Mouse (Mus musculus) cortical plate, adult 2 months (tissue): ENCODE data around the gene Tm7sf2. TPM values are rescaled to one million over a fixed set of nuclear protein-coding genes. Genes with fewer than 3 reads are reported as not detected.
"Not testable (repeated sequence)": the region's sequence is repeated elsewhere in the genome, so short reads cannot be mapped to it uniquely, and the experiment has no call there.

Experiments
- H3K27ac ChIP-seq: fragments of 200-500 bp; 2 replicates; pipeline ENCODE4 v1.5.1; 2012; ENCODE audit warnings: low read length, control low read depth, inconsistent platforms; ENCODE audit not compliant: insufficient read depth
- H3K4me1 ChIP-seq: fragments of 200-500 bp; 2 replicates; pipeline ENCODE4 v1.6.1; 2011; ENCODE audit warnings: low read length; ENCODE audit not compliant: control insufficient read depth, insufficient read depth
- H3K4me3 ChIP-seq: fragments of 200-500 bp; 2 replicates; pipeline ENCODE4 v1.5.1; 2011; ENCODE audit warnings: mild to moderate bottlenecking, low read length, control low read depth; ENCODE audit not compliant: insufficient read depth
- CTCF ChIP-seq: fragments of 200-500 bp; IDR thresholded peaks from 2 replicates; pipeline ENCODE4 v1.5.1; 2011; ENCODE audit warnings: mild to moderate bottlenecking, control low read depth, low read length; ENCODE audit not compliant: insufficient read depth; ENCODE audit errors: extremely low read depth
- POLR2A ChIP-seq: fragments of 200-500 bp; IDR thresholded peaks from 2 replicates; pipeline ENCODE4 v1.6.1; 2011; ENCODE audit warnings: mild to moderate bottlenecking, low read length, control low read depth; ENCODE audit not compliant: insufficient read depth; ENCODE audit errors: extremely low read depth
- polyA plus RNA-seq: library from polyadenylated mRNA; depleted of rRNA; stranded (reverse); fragments of >200 nt; gene quantifications from 2 replicates; pipeline ENCODE4 v1.2.3, GENCODE M21; 2012

Tm7sf2 gene
- polyA plus RNA-seq, 1 experiment, result 59.3 TPM

GRCm38 (mm10) chr19:6046294-6047153 lies 21.6 kb downstream of the Tm7sf2 start, which contains the start of gene Syvn1:
Gene Syvn1, plus strand, starts transcription at chr19:6046576.
- Histone ChIP-seq H3K4me3 (peak within 1 kb of the TSS; percentile 81), H3K4me1 (peaks cover 6% of the 10 kb centered on the region), H3K27ac (peak within 1 kb of the TSS; percentile 95)
- no peak for TF ChIP-seq CTCF
- peak; percentile 79 for TF ChIP-seq POLR2A

DNA sequence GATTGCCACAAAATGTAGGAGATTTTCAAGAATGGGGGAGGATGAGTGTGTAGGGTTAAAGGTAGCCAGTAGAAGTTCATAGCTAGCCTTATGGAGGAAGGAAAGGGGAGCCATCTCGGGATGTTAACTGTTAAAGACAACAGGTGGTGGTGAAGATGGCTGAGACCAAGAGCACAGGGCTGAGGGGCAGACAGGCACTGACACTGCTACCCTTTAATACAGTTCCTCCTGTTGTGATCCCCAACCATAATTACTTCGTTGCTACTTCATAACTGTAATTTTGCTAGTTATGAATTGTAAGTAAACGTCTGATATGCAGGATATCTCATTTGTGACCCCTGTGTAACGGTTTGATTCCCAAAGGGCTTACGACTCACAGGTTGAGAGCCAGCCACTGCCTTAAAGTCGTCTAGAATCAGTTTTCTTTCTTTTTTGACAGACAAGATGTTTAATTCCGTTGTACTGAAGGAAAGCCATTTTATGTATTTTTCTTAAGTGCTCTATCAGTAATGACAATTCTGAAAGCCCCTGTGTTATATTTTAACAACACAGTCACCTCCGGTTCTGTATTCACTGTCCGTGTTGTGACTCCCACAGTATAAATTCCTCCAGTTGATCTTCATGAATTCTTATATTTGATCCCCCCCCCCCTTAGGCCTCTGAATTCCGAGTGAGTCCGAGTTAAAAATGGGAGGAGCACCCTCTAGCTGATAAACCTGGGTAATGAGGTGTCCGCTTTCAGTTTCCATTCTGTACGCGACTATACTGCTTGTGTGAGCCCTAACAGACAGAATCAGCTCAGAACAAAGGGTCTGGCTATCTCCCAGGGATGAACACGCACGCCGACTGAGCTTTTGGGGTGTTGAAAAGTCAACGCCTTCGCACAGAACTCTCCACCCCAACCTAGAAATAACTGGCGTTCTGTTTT lies 22.5 kb downstream of the Tm7sf2 start:
- peaks cover 6% of the 10 kb centered on the region for H3K4me1 ChIP-seq
- peak overlapping the region; percentile 95 for H3K27ac ChIP-seq
- H3K4me3 ChIP-seq, result peak overlapping the region; percentile 81
- TF ChIP-seq POLR2A (no peak), CTCF (no peak)

- not testable (repeated sequence) for H3K27ac ChIP-seq, H3K4me1 ChIP-seq, H3K4me3 ChIP-seq
These were observed 24.1 kb downstream of the Tm7sf2 start for GRCm38 (mm10) chr19:6044102-6044501.

- Histone ChIP-seq H3K27ac (no peak overlapping the region), H3K4me3 (no peak overlapping the region), H3K4me1 (0 out of 2 replicates have a peak, but pooled peaks cover 2% of the 10 kb centered on the region)
- TF ChIP-seq CTCF (no peak), POLR2A (no peak)
These were observed 25.9 kb downstream of the Tm7sf2 start for GRCm38 (mm10) chr19:6042293-6042692.

- no peak overlapping the region for H3K27ac ChIP-seq
- no peaks in the 10 kb centered on the region for H3K4me1 ChIP-seq
- H3K4me3 ChIP-seq, result no peak overlapping the region
- TF ChIP-seq CTCF (no peak), POLR2A (no peak)
These were observed 28.2 kb downstream of the Tm7sf2 start for GRCm38 (mm10) chr19:6040002-6040401.

DNA sequence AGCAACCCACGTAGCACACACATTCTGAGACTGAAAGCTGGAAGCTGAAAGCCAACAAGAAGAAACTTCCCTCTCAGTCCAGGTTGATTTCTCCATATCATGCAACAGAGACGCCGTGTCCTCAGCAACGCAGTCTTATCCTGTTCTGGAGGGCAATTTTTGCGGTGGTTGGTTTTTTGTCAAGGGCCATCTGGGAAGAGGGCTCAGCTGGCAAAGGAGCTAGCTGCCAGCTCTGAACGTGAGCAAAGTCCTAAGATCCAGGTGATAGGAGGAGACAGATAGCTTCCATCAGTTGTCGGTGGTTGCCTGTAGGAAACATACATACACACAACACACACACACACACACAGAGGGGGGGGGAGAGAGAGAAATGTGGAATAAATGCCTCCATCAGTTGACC lies 29.8 kb downstream of the Tm7sf2 start:
- TF ChIP-seq POLR2A, result no peak
- no peak for TF ChIP-seq CTCF

DNA sequence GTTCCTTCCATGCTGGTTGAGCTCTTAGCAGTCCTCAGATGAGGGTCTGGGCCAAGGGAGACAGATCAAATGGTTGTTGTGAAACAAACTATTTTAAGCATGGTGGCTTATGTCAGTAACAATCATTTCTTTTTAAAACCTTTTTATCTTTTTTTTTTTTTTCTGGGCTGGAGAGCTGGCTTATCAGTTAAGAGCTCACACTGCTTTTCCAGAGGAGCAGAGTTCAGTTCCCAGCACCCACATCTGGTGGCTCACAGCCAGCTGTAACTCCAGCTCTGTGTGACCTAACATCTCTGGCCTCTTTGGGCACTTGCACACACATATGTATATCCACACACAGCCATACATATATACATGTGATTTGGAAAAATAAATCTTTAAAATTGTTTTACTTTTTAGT lies 30.5 kb downstream of the Tm7sf2 start:
- Histone ChIP-seq H3K4me3 (no peak overlapping the region), H3K4me1 (no peaks in the 10 kb centered on the region), H3K27ac (no peak overlapping the region)
- TF ChIP-seq CTCF (no peak), POLR2A (no peak)

More for the DNA sequence above, 29.8 kb downstream of the Tm7sf2 start:
- no peaks in the 10 kb centered on the region for H3K4me1 ChIP-seq
- no peak overlapping the region for H3K27ac ChIP-seq
- H3K4me3 ChIP-seq, result no peak overlapping the region

- H3K27ac ChIP-seq, result no peak overlapping the region
These were observed 32.1 kb downstream of the Tm7sf2 start for GRCm38 (mm10) chr19:6035966-6036585.

More at GRCm38 (mm10) chr19:6035966-6036585, 32.1 kb downstream of the Tm7sf2 start:
- TF ChIP-seq POLR2A, result no peak
- TF ChIP-seq CTCF, result no peak
- no peaks in the 10 kb centered on the region for H3K4me1 ChIP-seq
- H3K4me3 ChIP-seq, result no peak overlapping the region
